Comparison of ENCODE assay signal across 16 mouse cellular contexts in the genomic region with DNA sequence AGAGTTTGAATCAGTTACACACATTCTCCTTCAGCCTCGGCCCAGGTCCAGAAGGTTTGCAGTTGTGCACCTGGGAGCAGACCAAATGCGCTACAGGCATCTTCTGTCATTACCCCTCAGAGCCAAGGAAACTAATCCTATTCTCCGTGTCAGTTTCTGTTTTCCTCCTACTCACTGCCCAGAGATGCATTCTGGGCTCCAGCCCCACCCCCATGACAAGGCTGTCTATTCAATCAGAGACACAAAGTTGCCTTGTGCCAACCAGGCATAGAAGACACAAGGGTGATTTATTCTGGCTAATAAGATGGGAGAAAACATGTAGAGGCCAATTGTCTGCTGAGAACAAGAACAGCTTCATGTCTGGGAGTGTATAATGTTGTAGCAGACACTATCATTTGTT. TPM values are rescaled to one million over a fixed set of nuclear protein-coding genes. Genes with fewer than 3 reads are reported as not detected.
DNase-seq lines count a peak whose midpoint lies in the region; ATAC-seq and TF ChIP-seq lines count a peak whose summit lies in the region.
"Had no signal": no experiment of that assay in that cellular context is flagged by ENCODE, and none has a peak within 500 bp of the region (broad histone marks: within the 10 kb centered on the region; RNA-seq: fewer than 3 reads in every experiment).

No protein-coding gene starts in this region.

- H3K4me1 ChIP-seq in hindbrain, embryonic 13.5 days (replicated peaks) = peaks cover 7% of the 10 kb centered on the region
- H3K4me1 ChIP-seq in hindbrain, embryonic 12.5 days = no peaks in the 10 kb centered on the region; the same call in 1 of the 2 replicates
- H3K4me1 ChIP-seq in neural tube, embryonic 12.5 days = no peaks in the 10 kb centered on the region
- H3K4me1 ChIP-seq in hindbrain, postnatal 0 days (ENCODE audit: insufficient read depth, low read length) = no peaks in the 10 kb centered on the region
- H3K4me1 ChIP-seq: embryonic facial prominence, embryonic 13.5 days had no signal

- no peak overlapping the region for H3K9ac ChIP-seq in hindbrain, embryonic 13.5 days
- H3K9ac ChIP-seq in hindbrain, embryonic 12.5 days = no peak overlapping the region
- no peak overlapping the region for H3K9ac ChIP-seq in neural tube, embryonic 12.5 days
- no peak overlapping the region for H3K9ac ChIP-seq in hindbrain, postnatal 0 days (replicated peaks; ENCODE audit: low read length)
- H3K9ac ChIP-seq: embryonic facial prominence, embryonic 13.5 days had no signal

- no peak for TF ChIP-seq CTCF in hindbrain, postnatal 0 days (IDR thresholded peaks at IDR 0.05; ENCODE audit: low read depth)

- no peak overlapping the region for H3K4me3 ChIP-seq in hindbrain, embryonic 13.5 days
- H3K4me3 ChIP-seq in hindbrain, embryonic 12.5 days = no peak overlapping the region
- no peak overlapping the region for H3K4me3 ChIP-seq in neural tube, embryonic 12.5 days
- H3K4me3 ChIP-seq in hindbrain, postnatal 0 days (ENCODE audit: low read length) = no peak overlapping the region
- H3K4me3 ChIP-seq: embryonic facial prominence, embryonic 13.5 days had no signal

- DNase-seq in neural tube, embryonic 10.5 days (ENCODE audit: extremely low spot score, low spot score) = no peak
- DNase-seq in hindbrain, postnatal 0 days (ENCODE audit: low spot score) = peak; percentile 74
- DNase-seq in right cerebral cortex, postnatal 4 days = peak; percentile 7
- DNase-seq in testis, postnatal 10 days (ENCODE audit: low spot score) = no peak
- DNase-seq: cerebellum, postnatal 36 days; kidney, postnatal 25 days; thymus, postnatal 36 days had no signal

- no peaks in the 10 kb centered on the region for H3K27me3 ChIP-seq in hindbrain, embryonic 13.5 days
- no peaks in the 10 kb centered on the region for H3K27me3 ChIP-seq in hindbrain, embryonic 12.5 days
- H3K27me3 ChIP-seq in neural tube, embryonic 12.5 days (replicated peaks) = no peaks in the 10 kb centered on the region
- H3K27me3 ChIP-seq in hindbrain, postnatal 0 days (ENCODE audit: insufficient read depth, low read length) = no peaks in the 10 kb centered on the region
- H3K27me3 ChIP-seq: embryonic facial prominence, embryonic 13.5 days had no signal

- peak; percentile 43; the same call in 1 of the 2 replicates for ATAC-seq in hindbrain, embryonic 13.5 days (ENCODE audit: low FRiP score)
- no peak; the same call in 1 of the 2 replicates for ATAC-seq in hindbrain, embryonic 12.5 days (ENCODE audit: low FRiP score)
- ATAC-seq in neural tube, embryonic 12.5 days (ENCODE audit: low FRiP score, low read depth) = peak; percentile 49
- peak; percentile 87 for ATAC-seq in hindbrain, postnatal 0 days
- ATAC-seq: intestine, embryonic 16.5 days had no signal

- no peak overlapping the region for H3K4me2 ChIP-seq in hindbrain, embryonic 13.5 days
- H3K4me2 ChIP-seq in hindbrain, embryonic 12.5 days (replicated peaks) = no peak overlapping the region
- H3K4me2 ChIP-seq in neural tube, embryonic 12.5 days (replicated peaks) = no peak overlapping the region
- no peak overlapping the region for H3K4me2 ChIP-seq in hindbrain, postnatal 0 days (ENCODE audit: low read depth, low read length)
- H3K4me2 ChIP-seq: embryonic facial prominence, embryonic 13.5 days had no signal

- H3K9me3 ChIP-seq in hindbrain, embryonic 13.5 days = 0 out of 2 replicates have a peak, but pooled peaks cover 5% of the 10 kb centered on the region
- 0 out of 2 replicates have a peak, but pooled peaks cover 7% of the 10 kb centered on the region for H3K9me3 ChIP-seq in hindbrain, embryonic 12.5 days (replicated peaks)
- peaks cover 7% of the 10 kb centered on the region; the same call in 1 of the 2 replicates for H3K9me3 ChIP-seq in neural tube, embryonic 12.5 days
- H3K9me3 ChIP-seq in hindbrain, postnatal 0 days (ENCODE audit: low read length) = no peaks in the 10 kb centered on the region
- H3K9me3 ChIP-seq: embryonic facial prominence, embryonic 13.5 days had no signal

- WGBS in hindbrain, embryonic 13.5 days = 44% methylated on average over 3 of the region's 3 CpGs
- WGBS in hindbrain, embryonic 12.5 days = 56% methylated on average over 3 of the region's 3 CpGs
- 45% methylated on average over 3 of the region's 3 CpGs for WGBS in neural tube, embryonic 12.5 days
- WGBS in hindbrain, postnatal 0 days = 20% methylated on average over 3 of the region's 3 CpGs

- no peaks in the 10 kb centered on the region for H3K36me3 ChIP-seq in hindbrain, embryonic 13.5 days
- H3K36me3 ChIP-seq in hindbrain, embryonic 12.5 days = no peaks in the 10 kb centered on the region
- no peaks in the 10 kb centered on the region for H3K36me3 ChIP-seq in neural tube, embryonic 12.5 days
- H3K36me3 ChIP-seq in hindbrain, postnatal 0 days (ENCODE audit: insufficient read depth, low read length) = no peaks in the 10 kb centered on the region
- H3K36me3 ChIP-seq: embryonic facial prominence, embryonic 13.5 days had no signal

- H3K27ac ChIP-seq in hindbrain, embryonic 13.5 days = no peak overlapping the region
- no peak overlapping the region for H3K27ac ChIP-seq in hindbrain, embryonic 12.5 days
- H3K27ac ChIP-seq in neural tube, embryonic 12.5 days = no peak overlapping the region
- H3K27ac ChIP-seq in hindbrain, postnatal 0 days = 0 out of 2 replicates have a peak overlapping the region, but pooled peaks have one; percentile 45
- H3K27ac ChIP-seq: embryonic facial prominence, embryonic 13.5 days had no signal

RNA-seq across cellular contexts. Expression of gene Rgr, which starts 35.1 kb away (rescaled TPM):
- polyA plus RNA-seq in hindbrain, embryonic 13.5 days (2015; fragmentation: Nextera tagmentation; extraction: Ambion mirVana) = not detected in 2 replicates
- not detected in 2 replicates for polyA plus RNA-seq in hindbrain, embryonic 12.5 days (2016; fragmentation: Nextera tagmentation; extraction: Ambion mirVana)
- polyA plus RNA-seq in neural tube, embryonic 12.5 days (2016; fragmentation: Nextera tagmentation; extraction: Ambion mirVana) = not detected in 2 replicates
- not detected in 2 replicates for total RNA-seq in hindbrain, postnatal 0 days (2014; rRNA removed)
- polyA plus RNA-seq in hindbrain, postnatal 0 days (2015; fragmentation: Nextera tagmentation; extraction: Ambion mirVana) = not detected in 2 replicates
- polyA plus RNA-seq: heart, postnatal 0 days; intestine, embryonic 16.5 days; limb, embryonic 11.5 days; liver, embryonic 16.5 days had no signal

RNA-seq across cellular contexts. Expression of gene Lrit1, which starts 41.0 kb away (rescaled TPM):
- not detected in 2 replicates for polyA plus RNA-seq in hindbrain, embryonic 13.5 days (2015; fragmentation: Nextera tagmentation; extraction: Ambion mirVana)
- not detected in 2 replicates for polyA plus RNA-seq in hindbrain, embryonic 12.5 days (2016; fragmentation: Nextera tagmentation; extraction: Ambion mirVana)
- not detected in 2 replicates for polyA plus RNA-seq in neural tube, embryonic 12.5 days (2016; fragmentation: Nextera tagmentation; extraction: Ambion mirVana)
- not detected in 2 replicates for total RNA-seq in hindbrain, postnatal 0 days (2014; rRNA removed)
- polyA plus RNA-seq in hindbrain, postnatal 0 days (2015; fragmentation: Nextera tagmentation; extraction: Ambion mirVana) = not detected in 2 replicates
- polyA plus RNA-seq: embryonic facial prominence, embryonic 13.5 days; heart, postnatal 0 days; intestine, embryonic 16.5 days; limb, embryonic 11.5 days; liver, embryonic 16.5 days had no signal

RNA-seq across cellular contexts. Expression of gene Ccser2, which starts 45.1 kb away (rescaled TPM):
- 84.1 and 85.5 TPM in 2 replicates for polyA plus RNA-seq in hindbrain, embryonic 13.5 days (2015; fragmentation: Nextera tagmentation; extraction: Ambion mirVana)
- 58.0 and 59.4 TPM in 2 replicates for polyA plus RNA-seq in hindbrain, embryonic 12.5 days (2016; fragmentation: Nextera tagmentation; extraction: Ambion mirVana)
- 64.4 and 70.0 TPM in 2 replicates for polyA plus RNA-seq in neural tube, embryonic 12.5 days (2016; fragmentation: Nextera tagmentation; extraction: Ambion mirVana)
- 77.1 and 80.8 TPM in 2 replicates for total RNA-seq in hindbrain, postnatal 0 days (2014; rRNA removed)
- 103 and 113 TPM in 2 replicates for polyA plus RNA-seq in hindbrain, postnatal 0 days (2015; fragmentation: Nextera tagmentation; extraction: Ambion mirVana)

RNA-seq across cellular contexts. Expression of gene Lrit2, which starts 54.1 kb away (rescaled TPM):
- polyA plus RNA-seq in hindbrain, embryonic 13.5 days (2015; fragmentation: Nextera tagmentation; extraction: Ambion mirVana) = not detected in 2 replicates
- polyA plus RNA-seq in hindbrain, embryonic 12.5 days (2016; fragmentation: Nextera tagmentation; extraction: Ambion mirVana) = not detected in 2 replicates
- not detected in 2 replicates for polyA plus RNA-seq in neural tube, embryonic 12.5 days (2016; fragmentation: Nextera tagmentation; extraction: Ambion mirVana)
- total RNA-seq in hindbrain, postnatal 0 days (2014; rRNA removed) = not detected in 2 replicates
- not detected in 2 replicates for polyA plus RNA-seq in hindbrain, postnatal 0 days (2015; fragmentation: Nextera tagmentation; extraction: Ambion mirVana)
- total RNA-seq: gastrocnemius, postnatal 4 days had no signal
- polyA plus RNA-seq: embryonic facial prominence, embryonic 13.5 days; heart, postnatal 0 days; intestine, embryonic 16.5 days; limb, embryonic 11.5 days; liver, embryonic 16.5 days had no signal

Comparison
In these comparisons a context has a peak if more than half of its experiments do, and no peak if none do; other contexts are left out.
1. DNase-seq: peak in hindbrain, postnatal 0 days (single experiment) and right cerebral cortex, postnatal 4 days (single experiment); none in neural tube, embryonic 10.5 days (single experiment) and testis, postnatal 10 days (single experiment).